ENCODE assay signal across 15 mouse cellular contexts in the genomic region with DNA sequence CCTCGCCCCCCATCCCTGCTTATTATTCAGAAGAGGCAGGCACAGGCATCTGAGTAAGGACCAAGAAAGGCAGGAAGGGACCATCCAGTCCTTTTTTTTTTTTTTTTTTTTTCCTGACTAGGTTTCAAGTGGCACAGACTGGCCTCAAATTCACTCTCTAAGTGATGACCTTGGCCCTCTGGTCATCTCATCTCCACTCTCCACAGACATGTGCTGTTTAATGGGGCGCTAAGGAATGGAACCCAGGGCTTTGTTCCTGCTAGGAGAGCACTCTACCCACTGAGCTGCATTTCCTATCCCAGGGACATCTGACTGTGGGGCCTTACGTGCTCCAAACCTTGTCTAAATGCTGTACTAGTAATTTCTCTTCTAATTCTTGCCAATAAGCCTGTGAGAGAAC.
"Had no signal": no experiment of that assay in that cellular context is flagged by ENCODE, and none has a peak within 500 bp of the region (broad histone marks: within the 10 kb centered on the region; RNA-seq: fewer than 3 reads in every experiment).

No protein-coding gene starts in this region.

- H3K9me3 ChIP-seq: neural tube, embryonic 15.5 days; stomach, embryonic 15.5 days had no signal

- H3K36me3 ChIP-seq: neural tube, embryonic 15.5 days; stomach, embryonic 15.5 days had no signal

- H3K4me1 ChIP-seq: neural tube, embryonic 15.5 days had no signal

- H3K4me2 ChIP-seq: neural tube, embryonic 15.5 days; stomach, embryonic 15.5 days had no signal

- DNase-seq: retina, postnatal 1 day; right cerebral cortex, adult 18-20 months; right cerebral cortex, postnatal 14 days; right cerebral cortex, postnatal 25 days; right cerebral cortex, postnatal 4 days; spleen, adult 18-20 months; thymus, adult 18-20 months; thymus, adult 2 months; thymus, postnatal 14 days; thymus, postnatal 25 days; thymus, postnatal 36 days; thymus, postnatal 4 days had no signal

- H3K4me3 ChIP-seq: neural tube, embryonic 15.5 days; stomach, embryonic 15.5 days had no signal

- H3K27me3 ChIP-seq: neural tube, embryonic 15.5 days; stomach, embryonic 15.5 days had no signal

- H3K27ac ChIP-seq: neural tube, embryonic 15.5 days; stomach, embryonic 15.5 days; stomach, postnatal 0 days had no signal

- H3K9ac ChIP-seq: neural tube, embryonic 15.5 days; stomach, embryonic 15.5 days had no signal
